Mouse (Mus musculus): ENCODE data around the gene Ptprd.

GRCm38 (mm10) chr4:76901692-76902091, 1310.1 kb downstream of the Ptprd start:
- TF ChIP-seq CTCF (IDR thresholded peaks at IDR 0.05) (no peak), EP300 (IDR thresholded peaks at IDR 0.05) (no peak)

All from lung, postnatal 0 days (tissue).